8 mouse cellular contexts compared by ENCODE assay signal in the genomic region with DNA sequence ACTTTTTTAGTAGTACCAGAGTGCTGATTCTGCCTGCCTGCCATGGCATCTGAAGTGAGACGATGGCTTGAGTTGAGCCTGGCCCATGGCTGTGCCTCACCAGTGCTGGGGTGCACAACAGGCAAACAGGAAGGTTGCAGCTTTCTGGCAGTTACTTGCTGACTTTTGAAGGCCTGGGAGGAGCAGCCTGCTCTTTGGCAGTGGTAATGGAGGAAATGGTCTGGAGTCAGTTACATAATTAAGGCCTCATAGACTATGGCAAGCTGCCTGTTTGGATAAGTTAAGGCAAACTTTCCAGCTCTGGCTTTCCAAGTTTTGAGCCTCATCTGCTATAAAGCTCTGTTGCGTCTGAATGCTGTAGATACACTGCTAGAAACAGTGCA. TPM values are rescaled to one million over a fixed set of nuclear protein-coding genes. Genes with fewer than 3 reads are reported as not detected.
DNase-seq lines count a peak whose midpoint lies in the region; ATAC-seq and TF ChIP-seq lines count a peak whose summit lies in the region.

No protein-coding gene starts in this region.

- intact Hi-C loops in heart, adult 2 months (cut with DNase I): loop anchor here (10.0 kb wide), 1 partner anchor 650 kb away; no protein-coding TSS in a partner anchor

- H3K4me2 ChIP-seq in lung, embryonic 14.5 days: peak overlapping the region; percentile 99

- DNase-seq in CD4-positive, CD25-positive, alpha-beta regulatory T cell, adult 2 months (ENCODE audit: low read depth, low spot score): peak; percentile 56
- peak; percentile 78 to 81 for DNase-seq in heart, adult 2 months
- peak; percentile 67 for DNase-seq in kidney, adult 11 months
- peak; percentile 83 for DNase-seq in lung, embryonic 14.5 days
- peak; percentile 28 for DNase-seq in ovary, postnatal 36 days (ENCODE audit: low spot score)
- no peak for DNase-seq in yolk sac, embryonic 10.5 days (ENCODE audit: low spot score)

- peaks cover 19% of the 10 kb centered on the region for H3K36me3 ChIP-seq in heart, adult 2 months (ENCODE audit: control insufficient read depth, insufficient read depth, low read length)
- H3K36me3 ChIP-seq in lung, embryonic 14.5 days (ENCODE audit: insufficient read depth): peaks cover 18% of the 10 kb centered on the region; the same call in 1 of the 2 replicates

- peak; percentile 96 for TF ChIP-seq POLR2A in heart, adult 2 months (IDR thresholded peaks at IDR 0.05; ENCODE audit: insufficient read depth, low read depth, low read length)

- peaks cover 25% of the 10 kb centered on the region for H3K4me1 ChIP-seq in heart, adult 2 months (ENCODE audit: control insufficient read depth, insufficient read depth, low read length)
- H3K4me1 ChIP-seq in lung, embryonic 14.5 days (ENCODE audit: insufficient read depth): peaks cover 25% of the 10 kb centered on the region

- WGBS in heart, adult 2 months: 1% methylated on average over 2 of the region's 2 CpGs
- WGBS in lung, embryonic 14.5 days: 50% methylated on average over 2 of the region's 2 CpGs

- no peak overlapping the region for H3K4me3 ChIP-seq in heart, adult 2 months
- peak overlapping the region; percentile 17 for H3K4me3 ChIP-seq in lung, embryonic 14.5 days (ENCODE audit: low read depth, low read length)

- no peaks in the 10 kb centered on the region for H3K27me3 ChIP-seq in heart, adult 2 months (ENCODE audit: control insufficient read depth, insufficient read depth, low read length)
- no peaks in the 10 kb centered on the region for H3K27me3 ChIP-seq in lung, embryonic 14.5 days (ENCODE audit: insufficient read depth, low read length)

- TF ChIP-seq EP300 in heart, adult 2 months (IDR thresholded peaks at IDR 0.05; ENCODE audit: insufficient read depth, low read depth, low read length): peak; percentile 88; the same call in 1 of the 2 replicates

- H3K9ac ChIP-seq in heart, adult 2 months (ENCODE audit: low read depth, low read length): peak overlapping the region; percentile 40
- peak overlapping the region; percentile 33 for H3K9ac ChIP-seq in lung, embryonic 14.5 days

- peak overlapping the region; percentile 100 for H3K27ac ChIP-seq in heart, adult 2 months
- H3K27ac ChIP-seq in lung, embryonic 14.5 days (ENCODE audit: low read depth): peak overlapping the region; percentile 100

- TF ChIP-seq CTCF in heart, adult 2 months (IDR thresholded peaks at IDR 0.05): no peak
- no peak for TF ChIP-seq CTCF in lung, embryonic 14.5 days (IDR thresholded peaks at IDR 0.05; ENCODE audit: low read depth)

- ATAC-seq in CD4-positive, CD25-positive, alpha-beta regulatory T cell, adult 4 months: no peak
- peak; percentile 1 for ATAC-seq in common myeloid progenitor, adult 5-6 weeks (replicated peaks; ENCODE audit: low read depth, poor library complexity, severe bottlenecking)
- no peak for ATAC-seq in lung, embryonic 14.5 days (ENCODE audit: insufficient read depth)

- H3K79me2 ChIP-seq in heart, adult 2 months (replicated peaks; ENCODE audit: control insufficient read depth, insufficient read depth, low read length): no peaks in the 10 kb centered on the region; the same call in 1 of the 2 replicates

- H3K9me3 ChIP-seq in lung, embryonic 14.5 days (ENCODE audit: low read depth, low read length): no peaks in the 10 kb centered on the region

RNA-seq across cellular contexts. Expression of gene Zc3h4, which starts 4.4 kb away (rescaled TPM):
- 10 to 100 TPM; 13.5 to 18.0 TPM for polyA plus RNA-seq in CD4-positive, CD25-positive, alpha-beta regulatory T cell, adult 4 months (2017; shearing (Covaris generic))
- total RNA-seq in common myeloid progenitor, adult 5-6 weeks (2017): 31.5 and 52.8 TPM in 2 replicates
- 10 to 100 TPM; 27.7 to 32.4 TPM for total RNA-seq in heart, adult 2 months (2021)
- polyA plus RNA-seq in heart, adult 2 months (2012; rRNA removed): 17.7 and 17.8 TPM in 2 replicates
- polyA plus RNA-seq in lung, embryonic 14.5 days (2014; fragmentation: Nextera tagmentation; extraction: Ambion mirVana): 18.7 and 19.0 TPM in 2 replicates

RNA-seq across cellular contexts. Expression of gene Sae1, which starts 17.5 kb away (rescaled TPM):
- polyA plus RNA-seq in CD4-positive, CD25-positive, alpha-beta regulatory T cell, adult 4 months (2017; shearing (Covaris generic)): 10 to 100 TPM; 69.0 to 85.6 TPM
- 424 and 443 TPM in 2 replicates for total RNA-seq in common myeloid progenitor, adult 5-6 weeks (2017)
- 10 to 100 TPM; 33.0 to 36.1 TPM for total RNA-seq in heart, adult 2 months (2021)
- polyA plus RNA-seq in heart, adult 2 months (2012; rRNA removed): 23.4 and 45.3 TPM in 2 replicates
- polyA plus RNA-seq in lung, embryonic 14.5 days (2014; fragmentation: Nextera tagmentation; extraction: Ambion mirVana): 356 and 365 TPM in 2 replicates

RNA-seq across cellular contexts. Expression of gene Tmem160, which starts 47.5 kb away (rescaled TPM):
- 1 to 10 TPM; 2.5 to 4.9 TPM for polyA plus RNA-seq in CD4-positive, CD25-positive, alpha-beta regulatory T cell, adult 4 months (2017; shearing (Covaris generic))
- 14.8 and 22.5 TPM in 2 replicates for total RNA-seq in common myeloid progenitor, adult 5-6 weeks (2017)
- total RNA-seq in heart, adult 2 months (2021): 10 to 100 TPM; 82.9 to 88.2 TPM
- polyA plus RNA-seq in heart, adult 2 months (2012; rRNA removed): 109 and 140 TPM in 2 replicates
- polyA plus RNA-seq in lung, embryonic 14.5 days (2014; fragmentation: Nextera tagmentation; extraction: Ambion mirVana): 40.4 and 46.1 TPM in 2 replicates
